In the genomic region with DNA sequence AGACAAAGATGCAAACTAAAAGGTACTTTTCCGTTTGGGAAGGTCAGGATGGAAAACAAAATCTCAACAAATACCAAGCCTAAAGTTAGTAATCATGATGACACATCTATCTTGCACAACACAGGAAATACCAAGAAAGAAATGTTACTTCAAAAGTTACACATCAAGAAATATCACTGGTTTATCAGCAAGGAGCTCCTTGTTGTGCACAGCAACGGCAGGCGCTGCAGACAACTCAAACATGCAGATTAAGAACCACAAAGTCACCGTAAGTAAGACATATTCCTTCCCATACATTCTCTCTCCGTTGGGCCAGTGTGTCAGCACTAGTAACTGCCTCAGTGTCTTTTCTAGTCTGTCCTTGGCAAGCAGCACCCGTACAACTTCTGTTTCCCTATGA, we compare ENCODE assay signal across 26 mouse cellular contexts. TPM values are rescaled to one million over a fixed set of nuclear protein-coding genes. Genes with fewer than 3 reads are reported as not detected.
DNase-seq lines count a peak whose midpoint lies in the region; ATAC-seq and TF ChIP-seq lines count a peak whose summit lies in the region.
"Had no signal": no experiment of that assay in that cellular context is flagged by ENCODE, and none has a peak within 500 bp of the region (broad histone marks: within the 10 kb centered on the region; RNA-seq: fewer than 3 reads in every experiment).

No protein-coding gene starts in this region.

- peak; percentile 51 for ATAC-seq in Patski
- ATAC-seq in frontal cortex, adult (ENCODE audit: low TSS enrichment), result no peak
- ATAC-seq: CD4-positive, CD25-positive, alpha-beta regulatory T cell, adult 4 months; forebrain, embryonic 13.5 days had no signal

- peak overlapping the region; percentile 65 for H3K27ac ChIP-seq in macrophage
- H3K27ac ChIP-seq: forebrain, embryonic 13.5 days; lung, embryonic 15.5 days; stomach, embryonic 15.5 days had no signal

- DNase-seq in heart, adult 11 months, result peak; percentile 58
- no peak for DNase-seq in heart, postnatal 10 days
- DNase-seq in 3T3-L1 (ENCODE audit: low read depth, low spot score) (peak; percentile 88), Patski (ENCODE audit: low read depth, low spot score) (no peak)
- no peak for DNase-seq in embryo, embryonic 9.5 days (ENCODE audit: extremely low spot score)
- DNase-seq in ovary, adult 18-20 months (ENCODE audit: low spot score), result no peak
- DNase-seq: adrenal gland, postnatal 25 days; cerebellum, adult 9-11 months; embryo, embryonic 11 days; heart, adult 18-20 months; kidney, adult 9 months; left cerebral cortex, postnatal 4 days; midbrain, embryonic 14.5 days had no signal

- H3K4me3 ChIP-seq in macrophage (ENCODE audit: inconsistent target), result no peak overlapping the region
- H3K4me3 ChIP-seq: forebrain, embryonic 13.5 days; lung, embryonic 15.5 days; stomach, embryonic 15.5 days had no signal

- POLR2A ChIA-PET in Patski (lab: Charles Lee), result interaction anchor here (0.7 to 0.9 kb wide), 2 partner anchors 10 to 23 kb away, joined by 3 read pairs; no protein-coding TSS in a partner anchor

- peaks cover 35% of the 10 kb centered on the region for H3K36me3 ChIP-seq in macrophage (ENCODE audit: inconsistent target)

- no peaks in the 10 kb centered on the region for H3K27me3 ChIP-seq in Patski
- H3K27me3 ChIP-seq: forebrain, embryonic 13.5 days; lung, embryonic 15.5 days; stomach, embryonic 15.5 days had no signal

- in situ Hi-C loops in Patski (cut with MboI; ENCODE audit: low pct_unique_long_range_greater_than_20kb), result no loop called here

- 23% methylated on average over 5 of the region's 6 CpGs for WGBS in macrophage (ENCODE audit: missing documents)

- intact Hi-C loops in heart, postnatal 10 days (cut with DNase I), result no loop called here

- CTCF ChIA-PET in Patski (lab: Charles Lee), result interaction anchor here (0.8 kb wide), 1 partner anchor 24 kb away, joined by 3 read pairs; no protein-coding TSS in a partner anchor

- TF ChIP-seq CTCF in Patski (IDR thresholded peaks at IDR 0.05), result no peak

- H3K79me2 ChIP-seq in macrophage (ENCODE audit: inconsistent target), result peaks cover 65% of the 10 kb centered on the region

RNA-seq across cellular contexts. Expression of gene Kansl2, which starts 7.0 kb away (rescaled TPM):
- total RNA-seq in heart, postnatal 10 days (2021), result 10 to 100 TPM; 89.3 to 91.8 TPM
- polyA plus RNA-seq in Patski (2021), result 91.6 TPM
- 10 to 100 TPM; 24.1 to 84.7 (median 43.2) TPM for total RNA-seq in macrophage (2018; cell fraction: chromatin; rRNA removed)
- total RNA-seq in macrophage (2018; cell fraction: cytosol; rRNA removed), result 10 to 100 TPM; 14.4 to 34.4 (median 22.4) TPM
- 10 to 100 TPM; 14.8 to 97.7 (median 33.0) TPM for total RNA-seq in macrophage (2018; cell fraction: nucleus; rRNA removed)
- polyA plus RNA-seq in macrophage (2018), result 17.8 to 41.1 TPM (median 31.9 TPM) in 3 replicates

RNA-seq across cellular contexts. Expression of gene Ccnt1, which starts 29.7 kb away (rescaled TPM):
- total RNA-seq in heart, postnatal 10 days (2021), result 10 to 100 TPM; 34.5 to 40.0 TPM
- polyA plus RNA-seq in Patski (2021) (30.2 TPM), macrophage (2018) (15.6 to 24.0 TPM (median 18.9 TPM) in 3 replicates)
- total RNA-seq in macrophage (2018; cell fraction: chromatin; rRNA removed), result 100 to 1,000 TPM in 22 of 26 experiments, 10 to 100 TPM in 4; 92.6 to 179 (median 113) TPM
- 10 to 100 TPM; 27.8 to 44.6 (median 35.7) TPM for total RNA-seq in macrophage (2018; cell fraction: cytosol; rRNA removed)
- 100 to 1,000 TPM in 8 of 26 experiments, 10 to 100 TPM in 18; 72.7 to 126 (median 94.3) TPM for total RNA-seq in macrophage (2018; cell fraction: nucleus; rRNA removed)

RNA-seq across cellular contexts. Expression of gene 4930415O20Rik, which starts 29.7 kb away (rescaled TPM):
- under 1 TPM in 1 of 2 experiments, not detected in 1; 0.53 TPM for total RNA-seq in heart, postnatal 10 days (2021)
- polyA plus RNA-seq in Patski (2021), result 0.26 TPM
- total RNA-seq in macrophage (2018; cell fraction: chromatin; rRNA removed), result not detected
- total RNA-seq in macrophage (2018; cell fraction: cytosol; rRNA removed), result not detected
- not detected for total RNA-seq in macrophage (2018; cell fraction: nucleus; rRNA removed)
- not detected in 3 replicates for polyA plus RNA-seq in macrophage (2018)
- total RNA-seq: adrenal gland, postnatal 25 days; G1E; hematopoietic stem cell, adult 5-6 weeks; left cerebral cortex, postnatal 4 days; liver, adult 2 months had no signal
- polyA plus RNA-seq: CD4-positive, CD25-positive, alpha-beta regulatory T cell, adult 4 months; forebrain, embryonic 13.5 days; G1E; liver, adult 2 months; lung, embryonic 15.5 days; midbrain, embryonic 14.5 days; stomach, embryonic 15.5 days; thymus, postnatal 0 days had no signal

RNA-seq across cellular contexts. Expression of gene Olfr279, which starts 48.9 kb away (rescaled TPM):
- not detected for total RNA-seq in heart, postnatal 10 days (2021)
- polyA plus RNA-seq in Patski (2021) (not detected), macrophage (2018) (not detected in 3 replicates)
- not detected for total RNA-seq in macrophage (2018; cell fraction: chromatin; rRNA removed)
- total RNA-seq in macrophage (2018; cell fraction: cytosol; rRNA removed), result not detected
- not detected for total RNA-seq in macrophage (2018; cell fraction: nucleus; rRNA removed)
- total RNA-seq: adrenal gland, postnatal 25 days; heart, adult 18-20 months; hematopoietic stem cell, adult 5-6 weeks; left cerebral cortex, postnatal 4 days; liver, adult 2 months had no signal
- polyA plus RNA-seq: CD4-positive, CD25-positive, alpha-beta regulatory T cell, adult 4 months; forebrain, embryonic 13.5 days; G1E; heart, embryonic 14.5 days; large intestine, adult 2 months; liver, adult 2 months; lung, embryonic 15.5 days; midbrain, embryonic 14.5 days; small intestine, adult 2 months; stomach, embryonic 15.5 days; thymus, postnatal 0 days had no signal

RNA-seq across cellular contexts. Expression of gene Lalba, which starts 58.5 kb away (rescaled TPM):
- under 1 TPM in 1 of 2 experiments, not detected in 1; 0.47 TPM for total RNA-seq in heart, postnatal 10 days (2021)
- polyA plus RNA-seq in Patski (2021) (not detected), macrophage (2018) (not detected in 3 replicates)
- total RNA-seq in macrophage (2018; cell fraction: chromatin; rRNA removed), result not detected
- not detected for total RNA-seq in macrophage (2018; cell fraction: cytosol; rRNA removed)
- total RNA-seq in macrophage (2018; cell fraction: nucleus; rRNA removed), result not detected
- total RNA-seq: adrenal gland, postnatal 25 days; G1E; hematopoietic stem cell, adult 5-6 weeks; left cerebral cortex, postnatal 4 days; liver, adult 2 months had no signal
- polyA plus RNA-seq: forebrain, embryonic 13.5 days; G1E; heart, embryonic 14.5 days; large intestine, adult 2 months; liver, adult 2 months; midbrain, embryonic 14.5 days; small intestine, adult 2 months; stomach, embryonic 15.5 days had no signal

Comparison
In these comparisons a context has a peak if more than half of its experiments do, and no peak if none do; other contexts are left out.
1. DNase-seq: peak in heart, adult 11 months (single experiment) and 3T3-L1 (single experiment); none in heart, postnatal 10 days (0 of 2), Patski (single experiment), embryo, embryonic 9.5 days (single experiment) and ovary, adult 18-20 months (single experiment).